Mouse (Mus musculus): ENCODE measurements at regions not wholly inside any gene's neighbourhood (a gene's known extent, or its start where the extent isn't known, plus 50 kb on each side); places are given as distances from the start of the nearest gene placed in this dataset.
A peak's percentile ranks its signal among the peaks of the same experiment; 100 is the strongest.
"Not testable (repeated sequence)": the region's sequence is repeated elsewhere in the genome, so short reads cannot be mapped to it uniquely, and the experiment has no call there.

- H3K4me1 ChIP-seq: no peaks in the 10 kb centered on the region
- no peaks in the 10 kb centered on the region for H3K27me3 ChIP-seq (ENCODE audit: poor library complexity, severe bottlenecking)
- no peak overlapping the region for H3K27ac ChIP-seq
- DNase-seq (ENCODE audit: extremely low spot score, low spot score): no peak
- no peaks in the 10 kb centered on the region for H3K9me3 ChIP-seq
- H3K4me3 ChIP-seq: no peak overlapping the region
- H3K36me3 ChIP-seq (replicated peaks): no peaks in the 10 kb centered on the region
- 77% methylated on average over 4 of the region's 4 CpGs for WGBS
These were observed 506.1 kb upstream of the Ccng1 start for GRCm38 (mm10) chr11:41261254-41261653.

GRCm38 (mm10) chr11:41259915-41260619 lies 505.0 kb upstream of the Ccng1 start:
- WGBS: 89% methylated on average over 18 of the region's 18 CpGs
- no peak for DNase-seq (ENCODE audit: extremely low spot score, low spot score)

GRCm38 (mm10) chr11:41214501-41214900 lies 459.4 kb upstream of the Ccng1 start:
- H3K4me1 ChIP-seq; H3K27ac ChIP-seq; DNase-seq (ENCODE audit: extremely low spot score, low spot score); H3K4me3 ChIP-seq; H3K9me3 ChIP-seq; H3K27me3 ChIP-seq (ENCODE audit: poor library complexity, severe bottlenecking); H3K36me3 ChIP-seq (replicated peaks): not testable (repeated sequence)
- WGBS: 46% methylated on average over 3 of the region's 3 CpGs

More at GRCm38 (mm10) chr11:41259915-41260619, 505.0 kb upstream of the Ccng1 start:
- no peak overlapping the region for H3K4me3 ChIP-seq
- no peaks in the 10 kb centered on the region for H3K4me1 ChIP-seq
- H3K27ac ChIP-seq: no peak overlapping the region
- H3K9me3 ChIP-seq: no peaks in the 10 kb centered on the region
- H3K36me3 ChIP-seq (replicated peaks): no peaks in the 10 kb centered on the region
- H3K27me3 ChIP-seq (ENCODE audit: poor library complexity, severe bottlenecking): no peaks in the 10 kb centered on the region

GRCm38 (mm10) chr11:41202228-41202627 lies 447.1 kb upstream of the Ccng1 start:
- no peaks in the 10 kb centered on the region for H3K4me1 ChIP-seq
- DNase-seq (ENCODE audit: extremely low spot score, low spot score): no peak
- no peaks in the 10 kb centered on the region for H3K36me3 ChIP-seq (replicated peaks)
- H3K9me3 ChIP-seq: no peaks in the 10 kb centered on the region
- no peaks in the 10 kb centered on the region for H3K27me3 ChIP-seq (ENCODE audit: poor library complexity, severe bottlenecking)
- 97% methylated on average over 1 of the region's 1 CpGs for WGBS
- no peak overlapping the region for H3K27ac ChIP-seq
- H3K4me3 ChIP-seq: no peak overlapping the region

GRCm38 (mm10) chr11:41193981-41194380 lies 438.9 kb upstream of the Ccng1 start:
- no peaks in the 10 kb centered on the region for H3K9me3 ChIP-seq
- no peak overlapping the region for H3K27ac ChIP-seq
- no peak overlapping the region for H3K4me3 ChIP-seq
- H3K36me3 ChIP-seq (replicated peaks): no peaks in the 10 kb centered on the region
- 81% methylated on average over 3 of the region's 3 CpGs for WGBS
- no peaks in the 10 kb centered on the region for H3K4me1 ChIP-seq
- DNase-seq (ENCODE audit: extremely low spot score, low spot score): no peak
- H3K27me3 ChIP-seq (ENCODE audit: poor library complexity, severe bottlenecking): no peaks in the 10 kb centered on the region

GRCm38 (mm10) chr11:41160492-41161175 lies 405.5 kb upstream of the Ccng1 start:
- Histone ChIP-seq H3K4me1 (peaks cover 16% of the 10 kb centered on the region), H3K27ac (0 out of 2 replicates have a peak overlapping the region, but pooled peaks have one; percentile 20), H3K9me3 (no peaks in the 10 kb centered on the region), H3K27me3 (ENCODE audit: poor library complexity, severe bottlenecking) (no peaks in the 10 kb centered on the region), H3K36me3 (replicated peaks) (no peaks in the 10 kb centered on the region), H3K4me3 (no peak overlapping the region)
- no peak for DNase-seq (ENCODE audit: extremely low spot score, low spot score)
- WGBS: 25% methylated on average over 2 of the region's 2 CpGs

- Histone ChIP-seq H3K27ac (no peak overlapping the region), H3K4me1 (peaks cover 16% of the 10 kb centered on the region), H3K36me3 (replicated peaks) (no peaks in the 10 kb centered on the region), H3K27me3 (ENCODE audit: poor library complexity, severe bottlenecking) (no peaks in the 10 kb centered on the region), H3K4me3 (no peak overlapping the region), H3K9me3 (no peaks in the 10 kb centered on the region)
- DNase-seq (ENCODE audit: extremely low spot score, low spot score): no peak
- WGBS: 86% methylated on average over 1 of the region's 1 CpGs
These were observed 404.8 kb upstream of the Ccng1 start for GRCm38 (mm10) chr11:41159927-41160326.

GRCm38 (mm10) chr11:41158761-41159596 lies 403.9 kb upstream of the Ccng1 start:
- no peaks in the 10 kb centered on the region for H3K27me3 ChIP-seq (ENCODE audit: poor library complexity, severe bottlenecking)
- H3K27ac ChIP-seq: no peak overlapping the region
- no peak overlapping the region for H3K4me3 ChIP-seq
- DNase-seq (ENCODE audit: extremely low spot score, low spot score): no peak
- WGBS: 81% methylated on average over 4 of the region's 4 CpGs
- H3K4me1 ChIP-seq: peaks cover 16% of the 10 kb centered on the region
- no peaks in the 10 kb centered on the region for H3K36me3 ChIP-seq (replicated peaks)
- no peaks in the 10 kb centered on the region for H3K9me3 ChIP-seq

- H3K27ac ChIP-seq: no peak overlapping the region
- peaks cover 16% of the 10 kb centered on the region for H3K4me1 ChIP-seq
- DNase-seq (ENCODE audit: extremely low spot score, low spot score): no peak
- no peak overlapping the region for H3K4me3 ChIP-seq
- no peaks in the 10 kb centered on the region for H3K27me3 ChIP-seq (ENCODE audit: poor library complexity, severe bottlenecking)
- WGBS: 95% methylated on average over 11 of the region's 11 CpGs
- no peaks in the 10 kb centered on the region for H3K36me3 ChIP-seq (replicated peaks)
- H3K9me3 ChIP-seq: no peaks in the 10 kb centered on the region
These were observed 402.2 kb upstream of the Ccng1 start for GRCm38 (mm10) chr11:41157321-41157720.

All from forebrain, embryonic 10.5 days (tissue).